Mouse (Mus musculus) left cerebral cortex, postnatal 25 days (tissue): ENCODE data around the gene Hist1h2aa. TPM values are rescaled to one million over a fixed set of nuclear protein-coding genes. Genes with fewer than 3 reads are reported as not detected.

Experiments
- DNase-seq, 2 experiments: peaks; one replicate each; pipeline ENCODE4 v3.0.0; 2022; ENCODE audit warnings: low spot score in 2 of 2, mixed read lengths in 1 of 2
- intact Hi-C: fragments of 180-260 bp; cut with DNase I; formaldehyde crosslinking; loops from one replicate; pipeline ENCODE4 v1.15.1; 2025
- microRNA-seq, 2 experiments: library from miRNA; unstranded; fragments of <30 nt; microRNA quantifications; one replicate each; pipeline ENCODE4 v1.2.0; 2022
- total RNA-seq, 2 experiments: library from RNA; stranded (reverse); gene quantifications; 2 replicates each; pipeline ENCODE4 v1.2.3; 2021

Hist1h2aa gene
- total RNA-seq, 2 experiments from 2014 or later = not detected

GRCm38 (mm10) chr13:23938699-23939098 lies 4.4 kb downstream of the Hist1h2aa start:
- peak; percentile 7 to 37 for DNase-seq
- intact Hi-C loops = no loop called here

- intact Hi-C loops = no loop called here
- no peak for DNase-seq
Observed at GRCm38 (mm10) chr13:23940291-23940690, 6.0 kb downstream of the Hist1h2aa start.

- no peak for DNase-seq
- intact Hi-C loops = no loop called here
Observed at GRCm38 (mm10) chr13:23942861-23943260, 8.6 kb downstream of the Hist1h2aa start.

- intact Hi-C loops = no loop called here
- no peak for DNase-seq
Observed at GRCm38 (mm10) chr13:23946254-23946653, 12.0 kb downstream of the Hist1h2aa start.

GRCm38 (mm10) chr13:23949484-23950246 lies 15.4 kb downstream of the Hist1h2aa start:
- no peak for DNase-seq
- intact Hi-C loops = loop anchor here (2.0 kb wide), 1 partner anchor 117 kb away; no protein-coding TSS in a partner anchor

GRCm38 (mm10) chr13:23950928-23951327 lies 16.7 kb downstream of the Hist1h2aa start:
- intact Hi-C loops = loop anchor here (2.0 kb wide), 1 partner anchor 118 kb away; no protein-coding TSS in a partner anchor
- DNase-seq = no peak

GRCm38 (mm10) chr13:23959776-23960175 lies 25.5 kb downstream of the Hist1h2aa start:
- intact Hi-C loops = no loop called here

GRCm38 (mm10) chr13:23964909-23965308 lies 30.6 kb downstream of the Hist1h2aa start:
- intact Hi-C loops = loop anchor here (5.0 kb wide), 1 partner anchor 108 kb away; no protein-coding TSS in a partner anchor
- DNase-seq = peak in 1 of 2 experiments; percentile 35

More at GRCm38 (mm10) chr13:23959776-23960175, 25.5 kb downstream of the Hist1h2aa start:
- no peak for DNase-seq

GRCm38 (mm10) chr13:23971870-23972269 lies 37.6 kb downstream of the Hist1h2aa start:
- peak in 1 of 2 experiments; percentile 32 for DNase-seq
- intact Hi-C loops = no loop called here

- DNase-seq = no peak
- intact Hi-C loops = no loop called here
Observed at GRCm38 (mm10) chr13:23972271-23972670, 38.0 kb downstream of the Hist1h2aa start.

Small RNA genes within 50 kb of the gene (microRNA-seq; reads per million reads assigned to microRNA genes)
- gene Gm44344 = 0 reads per million in 2 experiments

Other genes with a start within 250 kb of the Hist1h2aa start
- not detected for gene Hist1h1t, start 238.6 kb upstream of the Hist1h2aa start, total RNA-seq
- 100 to 1,000 TPM in 1 of 2 experiments, 10 to 100 TPM in 1; 94.8 to 129 TPM for gene Hist1h4c, start 236.0 kb upstream of the Hist1h2aa start, total RNA-seq
- gene Hfe, start 223.6 kb upstream of the Hist1h2aa start, total RNA-seq = 1 to 10 TPM; 3.1 to 3.7 TPM
- 10 to 100 TPM; 51.7 to 71.1 TPM for gene Hist1h1c, start 195.7 kb upstream of the Hist1h2aa start, total RNA-seq
- 1 to 10 TPM; 1.9 to 2.6 TPM for gene Hist1h3c, start 188.9 kb upstream of the Hist1h2aa start, total RNA-seq
- gene Hist1h2bb, start 187.7 kb upstream of the Hist1h2aa start, total RNA-seq = 10 to 100 TPM; 17.5 to 23.2 TPM
- 10 to 100 TPM; 27.5 to 31.4 TPM for gene Hist1h2ab, start 183.3 kb upstream of the Hist1h2aa start, total RNA-seq
- gene Hist1h3b, start 182.2 kb upstream of the Hist1h2aa start, total RNA-seq = 10 to 100 TPM in 1 of 2 experiments, 1 to 10 TPM in 1; 9.3 to 14.5 TPM
- gene Hist1h4b, start 177.4 kb upstream of the Hist1h2aa start, total RNA-seq = 10 to 100 TPM; 87.5 to 89.8 TPM
- gene Hist1h4a, start 173.2 kb upstream of the Hist1h2aa start, total RNA-seq = 10 to 100 TPM; 47.0 to 58.8 TPM
- 10 to 100 TPM; 35.9 to 40.0 TPM for gene Hist1h3a, start 172.1 kb upstream of the Hist1h2aa start, total RNA-seq
- gene Hist1h1a, start 170.8 kb upstream of the Hist1h2aa start, total RNA-seq = 10 to 100 TPM; 18.2 to 29.1 TPM
- not detected for gene Trim38, start 164.5 kb upstream of the Hist1h2aa start, total RNA-seq
- not detected for gene Slc17a2, start 127.5 kb upstream of the Hist1h2aa start, total RNA-seq
- gene Slc17a3, start 95.0 kb upstream of the Hist1h2aa start, total RNA-seq = under 1 TPM; 0.11 to 0.16 TPM
- gene Slc17a1, start 66.7 kb upstream of the Hist1h2aa start, total RNA-seq = not detected
- gene Slc17a4, start 19.5 kb upstream of the Hist1h2aa start, total RNA-seq = not detected
- gene Hist1h2ba, start 306 bp upstream of the Hist1h2aa start, total RNA-seq = not detected
- gene Scgn, start 56.8 kb downstream of the Hist1h2aa start, total RNA-seq = under 1 TPM; 0.41 to 0.55 TPM